Mouse (Mus musculus) heart, adult 2 months (tissue): ENCODE data around the gene Ctrc. TPM values are rescaled to one million over a fixed set of nuclear protein-coding genes. Genes with fewer than 3 reads are reported as not detected.
A peak's percentile ranks its signal among the peaks of the same experiment; 100 is the strongest.

Experiments
- DNase-seq, 2 experiments: peaks; one replicate each; pipeline ENCODE4 v3.0.0; 2021
- H3K27ac ChIP-seq: fragments of 200-600 bp; 2 replicates; pipeline ENCODE4 v1.8.1; 2022
- H3K27me3 ChIP-seq: fragments of 200-500 bp; 2 replicates; pipeline ENCODE4 v1.6.1; 2012; ENCODE audit warnings: mild to moderate bottlenecking, low read length, inconsistent platforms, mixed read lengths; ENCODE audit not compliant: control insufficient read depth, insufficient read depth
- H3K36me3 ChIP-seq: fragments of 200-500 bp; 2 replicates; pipeline ENCODE4 v1.6.1; 2012; ENCODE audit warnings: low read length, inconsistent platforms; ENCODE audit not compliant: control insufficient read depth, insufficient read depth
- H3K4me1 ChIP-seq: fragments of 200-500 bp; 2 replicates; pipeline ENCODE4 v1.6.1; 2011; ENCODE audit warnings: low read length; ENCODE audit not compliant: control insufficient read depth, insufficient read depth
- H3K4me3 ChIP-seq: fragments of 200-600 bp; 2 replicates; pipeline ENCODE4 v1.8.1; 2022
- H3K79me2 ChIP-seq: fragments of 200-500 bp; replicated peaks from 2 replicates; pipeline ENCODE4 v1.6.1; 2012; ENCODE audit warnings: mild to moderate bottlenecking, inconsistent platforms, low read length, moderate library complexity, mixed read lengths; ENCODE audit not compliant: control insufficient read depth, insufficient read depth
- H3K9ac ChIP-seq: fragments of 200-500 bp; 2 replicates; pipeline ENCODE4 v1.6.1; 2012; ENCODE audit warnings: low read depth, mild to moderate bottlenecking, control low read depth, inconsistent platforms, low read length, mixed read lengths
- CTCF ChIP-seq: fragments of 200-600 bp; IDR thresholded peaks from 2 replicates; pipeline ENCODE4 v1.8.1; 2022; ENCODE audit warnings: antibody characterized with exemption, mild to moderate bottlenecking, moderate library complexity
- EP300 ChIP-seq: fragments of 200-500 bp; IDR thresholded peaks from 2 replicates; pipeline ENCODE4 v1.6.1; 2011; ENCODE audit warnings: low read depth, low read length, control low read depth; ENCODE audit not compliant: insufficient read depth
- POLR2A ChIP-seq: fragments of 200-500 bp; IDR thresholded peaks from 2 replicates; pipeline ENCODE4 v1.6.1; 2011; ENCODE audit warnings: mild to moderate bottlenecking, low read depth, low read length, control low read depth; ENCODE audit not compliant: insufficient read depth
- WGBS: fragments of 180-500 bp; shearing (Covaris S2); methylation state at CpG from one replicate; pipeline ENCODE4 v1.1.7; 2018; 5-methylcytosine and 5-hydroxymethylcytosine counted together
- intact Hi-C: fragments of 180-260 bp; cut with DNase I; formaldehyde crosslinking; loops from one replicate; pipeline ENCODE4 v1.15.1; 2025
- polyA plus RNA-seq: library from polyadenylated mRNA; depleted of rRNA; stranded (reverse); fragments of >200 nt; gene quantifications from 2 replicates; pipeline ENCODE4 v1.2.3, GENCODE M21; 2012
- total RNA-seq, 2 experiments: library from RNA; stranded (reverse); gene quantifications; 2 replicates each; pipeline ENCODE4 v1.2.3; 2021

Ctrc gene
- total and polyA plus RNA-seq, 3 experiments = not detected

DNA sequence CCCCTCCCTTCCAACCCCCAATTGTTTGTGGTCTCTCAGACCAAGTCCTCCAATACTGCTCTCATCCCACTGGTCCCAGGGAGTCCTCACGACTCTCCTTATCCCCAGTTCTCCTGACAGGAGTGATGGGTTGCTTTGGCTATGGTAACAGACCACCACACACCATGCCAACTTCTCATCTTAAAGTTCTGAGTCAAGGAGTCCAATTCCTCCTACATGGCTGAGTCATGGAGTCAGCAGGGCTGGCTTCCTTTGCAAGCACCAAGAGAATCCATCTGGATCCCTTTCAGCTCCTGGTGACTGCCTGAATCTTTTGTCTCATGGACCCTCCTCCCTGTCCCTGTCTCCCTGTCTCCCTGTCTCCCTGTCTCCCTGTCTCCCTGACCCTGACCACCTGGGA lies 12.2 kb downstream of the Ctrc start:
- no peaks in the 10 kb centered on the region for H3K4me1 ChIP-seq
- TF ChIP-seq POLR2A (no peak), EP300 (no peak), CTCF (no peak)
- H3K79me2 ChIP-seq = no peaks in the 10 kb centered on the region
- intact Hi-C loops = no loop called here
- H3K9ac ChIP-seq = no peak overlapping the region
- WGBS = 71% methylated on average over 1 of the region's 1 CpGs
- H3K27ac ChIP-seq = no peak overlapping the region
- no peaks in the 10 kb centered on the region for H3K36me3 ChIP-seq
- no peak for DNase-seq
- no peak overlapping the region for H3K4me3 ChIP-seq
- H3K27me3 ChIP-seq = no peaks in the 10 kb centered on the region

DNA sequence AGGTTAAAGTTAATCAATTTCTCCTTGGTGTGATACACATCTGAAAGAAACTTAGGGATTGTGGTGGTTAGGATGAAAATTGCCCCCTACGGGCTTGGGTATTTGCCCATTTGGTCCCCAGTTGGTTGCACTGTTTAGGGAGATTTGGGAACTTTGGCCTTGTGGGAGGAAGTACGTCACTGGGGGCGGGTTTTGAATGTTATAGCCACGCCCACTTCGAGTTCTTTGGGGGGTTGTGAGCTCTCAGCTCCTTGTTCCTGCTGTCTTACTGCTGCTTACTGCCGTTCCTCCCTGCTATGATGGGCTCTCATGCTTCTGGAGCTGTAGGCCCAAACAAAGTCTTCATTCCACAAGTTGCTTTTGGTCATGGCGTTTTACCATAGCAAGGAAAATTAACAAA lies 14.8 kb downstream of the Ctrc start:
- DNase-seq = no peak
- WGBS = 77% methylated on average over 7 of the region's 7 CpGs
- no peak for TF ChIP-seq POLR2A
- TF ChIP-seq CTCF = no peak
- TF ChIP-seq EP300 = no peak

DNA sequence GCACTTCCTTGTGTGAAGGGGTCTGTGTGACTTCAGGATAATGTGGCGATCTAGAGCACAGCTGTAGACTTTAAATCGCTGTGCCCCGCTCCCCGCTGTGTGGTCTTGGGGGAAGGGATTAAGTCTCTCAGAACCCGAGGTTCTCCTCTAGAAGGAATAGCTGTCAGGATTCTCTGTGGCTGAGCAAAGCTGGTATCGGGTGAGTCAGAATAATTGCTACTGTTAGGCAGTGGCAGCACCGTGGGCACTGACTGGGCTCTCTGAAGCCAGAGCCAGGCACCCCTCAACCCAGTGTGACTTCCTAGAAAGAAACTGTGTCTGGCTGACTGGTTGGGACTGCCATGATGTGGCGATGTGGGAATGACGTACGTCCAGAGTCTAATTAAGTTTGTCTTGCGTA lies 15.8 kb downstream of the Ctrc start:
- Histone ChIP-seq H3K36me3 (no peaks in the 10 kb centered on the region), H3K27ac (no peak overlapping the region), H3K27me3 (no peaks in the 10 kb centered on the region), H3K9ac (no peak overlapping the region), H3K4me3 (no peak overlapping the region), H3K79me2 (no peaks in the 10 kb centered on the region), H3K4me1 (no peaks in the 10 kb centered on the region; the same call in 1 of the 2 replicates)
- 60% methylated on average over 11 of the region's 11 CpGs for WGBS
- intact Hi-C loops = no loop called here
- TF ChIP-seq EP300 (no peak), CTCF (no peak)
- no peak for DNase-seq

More for the DNA sequence above, 14.8 kb downstream of the Ctrc start:
- Histone ChIP-seq H3K4me3 (no peak overlapping the region), H3K79me2 (no peaks in the 10 kb centered on the region), H3K36me3 (no peaks in the 10 kb centered on the region), H3K27ac (no peak overlapping the region), H3K4me1 (no peaks in the 10 kb centered on the region; the same call in 1 of the 2 replicates), H3K27me3 (no peaks in the 10 kb centered on the region), H3K9ac (no peak overlapping the region)
- intact Hi-C loops = no loop called here

DNA sequence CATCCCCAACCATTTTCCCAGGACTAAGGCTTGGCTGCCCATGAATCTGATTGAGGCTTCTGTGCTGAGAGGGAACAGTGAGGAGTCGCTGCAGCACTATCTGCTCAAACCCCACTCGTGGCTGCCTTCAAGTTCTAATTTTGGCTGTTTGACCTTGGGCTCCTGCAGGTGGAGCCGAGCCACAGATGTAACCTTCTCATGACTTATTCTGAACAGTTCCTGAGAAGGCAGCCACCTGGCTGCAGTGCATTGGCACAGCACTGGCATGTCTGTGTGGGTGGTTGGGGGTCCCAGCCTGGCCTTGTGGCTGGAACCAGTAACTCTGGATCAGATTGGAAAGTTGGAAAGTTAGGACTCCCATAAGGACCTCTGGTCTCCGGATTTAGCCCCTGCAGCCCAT lies 18.0 kb downstream of the Ctrc start:
- TF ChIP-seq CTCF = peak; percentile 52
- no peak for TF ChIP-seq POLR2A
- no peak for TF ChIP-seq EP300
- H3K36me3 ChIP-seq = no peaks in the 10 kb centered on the region
- intact Hi-C loops = no loop called here
- no peaks in the 10 kb centered on the region for H3K27me3 ChIP-seq
- DNase-seq = peak in 1 of 2 experiments; percentile 35
- no peak overlapping the region for H3K9ac ChIP-seq
- H3K79me2 ChIP-seq = no peaks in the 10 kb centered on the region
- 46% methylated on average over 4 of the region's 4 CpGs for WGBS
- no peaks in the 10 kb centered on the region; the same call in 1 of the 2 replicates for H3K4me1 ChIP-seq
- no peak overlapping the region; the same call in 1 of the 2 replicates for H3K27ac ChIP-seq
- no peak overlapping the region for H3K4me3 ChIP-seq

DNA sequence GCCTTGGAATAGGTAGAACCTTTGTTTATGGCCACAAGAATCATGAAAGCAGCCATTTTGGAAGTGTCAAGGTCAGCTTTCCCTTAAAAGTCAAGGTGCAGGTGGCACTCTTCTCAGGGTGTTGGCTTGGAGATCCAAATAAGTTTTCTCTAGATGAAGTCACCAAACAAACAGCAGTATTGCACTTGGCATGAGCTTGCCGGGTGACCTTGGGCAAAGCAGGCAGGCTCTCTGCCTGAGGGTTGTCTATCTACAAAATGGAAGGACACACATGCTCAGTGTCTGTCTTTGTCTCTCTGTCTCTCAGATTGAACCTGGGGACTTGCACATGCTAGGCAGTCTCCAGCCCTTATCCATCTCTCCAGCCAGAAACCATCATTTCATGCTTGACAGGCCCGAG lies 18.8 kb downstream of the Ctrc start:
- H3K79me2 ChIP-seq = no peaks in the 10 kb centered on the region
- no peaks in the 10 kb centered on the region for H3K36me3 ChIP-seq
- H3K4me1 ChIP-seq = no peaks in the 10 kb centered on the region; the same call in 1 of the 2 replicates
- no peak for TF ChIP-seq CTCF
- no peak for TF ChIP-seq POLR2A
- TF ChIP-seq EP300 = no peak
- 87% methylated on average over 2 of the region's 2 CpGs for WGBS
- H3K27me3 ChIP-seq = no peaks in the 10 kb centered on the region
- no peak for DNase-seq
- H3K4me3 ChIP-seq = no peak overlapping the region
- H3K9ac ChIP-seq = no peak overlapping the region
- no peak overlapping the region for H3K27ac ChIP-seq
- intact Hi-C loops = no loop called here

DNA sequence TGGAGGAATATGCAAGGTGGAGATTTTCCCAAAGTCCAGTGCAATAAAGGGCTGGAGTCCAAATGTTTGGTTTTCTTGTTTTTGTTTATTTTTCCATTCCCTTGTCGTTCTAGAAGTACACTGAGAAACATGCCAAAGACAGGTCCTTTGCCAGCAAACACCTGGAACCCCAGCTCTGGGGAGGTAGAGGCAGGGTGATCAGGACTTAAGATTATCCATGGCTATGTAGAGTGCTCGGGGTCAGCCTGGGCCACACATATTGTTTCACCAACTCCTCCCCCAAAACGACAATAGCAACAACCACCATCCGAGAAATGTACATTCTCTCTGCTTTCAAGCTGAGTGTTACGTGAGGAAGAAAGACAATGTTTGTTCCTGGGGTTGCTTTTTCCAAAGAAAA lies 20.1 kb downstream of the Ctrc start, which contains the start of gene Cela2a:
TSS of gene Cela2a (minus strand) at position 101 of the 400 bp plus-strand sequence.
- DNase-seq = no peak
- Histone ChIP-seq H3K36me3 (no peaks in the 10 kb centered on the region), H3K79me2 (no peaks in the 10 kb centered on the region), H3K27ac (no peak within 1 kb of the TSS), H3K9ac (no peak within 1 kb of the TSS), H3K27me3 (no peaks in the 10 kb centered on the region), H3K4me3 (no peak within 1 kb of the TSS), H3K4me1 (no peaks in the 10 kb centered on the region; the same call in 1 of the 2 replicates)
- no peak for TF ChIP-seq EP300
- no peak for TF ChIP-seq POLR2A
- TF ChIP-seq CTCF = no peak
- intact Hi-C loops = no loop called here
- 58% methylated on average over 5 of the region's 5 CpGs for WGBS

DNA sequence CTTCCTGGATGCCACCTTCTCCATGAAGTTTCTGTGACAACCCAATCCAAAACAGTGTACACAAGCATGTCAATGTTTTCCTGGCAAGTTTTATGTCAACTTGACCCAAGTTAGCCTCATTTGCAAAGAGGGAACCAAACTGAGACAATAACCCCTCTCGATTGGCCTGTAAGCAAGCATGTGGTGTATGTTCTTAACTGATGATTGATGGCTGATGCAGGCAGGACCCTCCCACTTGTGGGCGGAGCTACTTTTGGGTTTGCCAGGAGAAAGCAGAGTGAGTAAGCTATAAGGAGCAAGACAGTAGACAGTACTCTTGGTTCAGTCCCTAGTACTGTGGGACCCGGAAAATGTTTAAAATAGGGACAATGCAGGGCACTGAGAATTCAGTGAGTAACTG lies 23.2 kb downstream of the Ctrc start:
- TF ChIP-seq CTCF = no peak
- no peak for TF ChIP-seq EP300
- TF ChIP-seq POLR2A = no peak
- no peak overlapping the region for H3K4me3 ChIP-seq
- H3K79me2 ChIP-seq = no peaks in the 10 kb centered on the region
- no peak for DNase-seq
- no peak overlapping the region for H3K27ac ChIP-seq
- H3K4me1 ChIP-seq = no peaks in the 10 kb centered on the region
- H3K27me3 ChIP-seq = no peaks in the 10 kb centered on the region
- intact Hi-C loops = no loop called here
- H3K9ac ChIP-seq = no peak overlapping the region
- WGBS = 59% methylated on average over 3 of the region's 3 CpGs
- no peaks in the 10 kb centered on the region for H3K36me3 ChIP-seq
